Mouse (Mus musculus) liver, embryonic 14.5 days (tissue): ENCODE results near the gene Ophn1.

Experiments
- CTCF ChIP-seq: IDR thresholded peaks from 2 replicates; pipeline ENCODE4 v1.5.1; 2016; ENCODE audit warnings: antibody characterized with exemption, low read depth, control low read depth
- EP300 ChIP-seq: IDR thresholded peaks from 2 replicates; pipeline ENCODE4 v1.6.1; 2016; ENCODE audit warnings: antibody characterized with exemption, low read depth

- TF ChIP-seq CTCF: no peak
- no peak for TF ChIP-seq EP300
These were observed 219.8 kb downstream of the Ophn1 start for GRCm38 (mm10) chrX:98670988-98671387.
